ENCODE assay signal across 12 mouse cellular contexts in the genomic region with DNA sequence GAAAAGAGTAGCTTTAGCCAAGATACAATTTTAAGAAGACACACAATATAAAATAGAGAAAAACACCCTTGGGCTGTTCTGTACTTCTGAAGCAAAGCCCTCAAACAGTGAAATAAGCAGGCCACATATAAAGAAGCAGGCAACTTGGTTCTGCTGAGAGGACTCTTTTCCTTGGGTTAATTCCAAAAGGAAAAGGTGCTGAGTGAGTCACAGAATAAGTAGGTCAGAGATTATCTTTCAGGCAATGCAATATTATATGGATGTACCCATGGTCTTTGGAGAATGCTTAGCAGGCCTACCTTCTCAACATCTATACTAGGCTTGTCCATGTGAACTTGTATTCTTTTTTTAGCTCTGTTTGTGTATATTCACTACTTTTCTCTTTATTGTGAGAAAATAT.
"Had no signal": no experiment of that assay in that cellular context is flagged by ENCODE, and none has a peak within 500 bp of the region (broad histone marks: within the 10 kb centered on the region; RNA-seq: fewer than 3 reads in every experiment).

No protein-coding gene starts in this region.

- DNase-seq: lung, adult 18-20 months; lung, embryonic 14.5 days; lung, postnatal 10 days; lung, postnatal 4 days; midbrain, embryonic 14.5 days; retina, postnatal 1 day; right cerebral cortex, adult 18-20 months; right cerebral cortex, postnatal 25 days; right cerebral cortex, postnatal 4 days; thymus, adult 2 months; thymus, postnatal 25 days; thymus, postnatal 4 days had no signal
